Mouse (Mus musculus) intestine, postnatal 0 days (tissue): ENCODE measurements around the gene Hoxb2. TPM values are rescaled to one million over a fixed set of nuclear protein-coding genes. Genes with fewer than 3 reads are reported as not detected.

Experiments used
- ATAC-seq: fragments of 200-750 bp; cut with Nextera tagmentation; 2 replicates; pipeline ENCODE4 v1.8.0; 2017; ENCODE audit warnings: mild to moderate bottlenecking, moderate TSS enrichment, moderate library complexity
- H3K27ac ChIP-seq: fragments of 300-500 bp; sonication (generic); 2 replicates; pipeline ENCODE4 v1.5.1; 2014; ENCODE audit warnings: mild to moderate bottlenecking, low read depth, low read length, moderate library complexity
- H3K27me3 ChIP-seq: fragments of 300-500 bp; sonication (generic); replicated peaks from 2 replicates; pipeline ENCODE4 v1.6.1; 2014; ENCODE audit warnings: low read length, mixed read lengths; ENCODE audit not compliant: control insufficient read depth, insufficient read depth
- H3K36me3 ChIP-seq: fragments of 300-500 bp; sonication (generic); 2 replicates; pipeline ENCODE4 v1.6.1; 2014; ENCODE audit warnings: mild to moderate bottlenecking, moderate library complexity; ENCODE audit not compliant: control insufficient read depth, insufficient read depth
- H3K4me1 ChIP-seq: fragments of 300-500 bp; sonication (generic); replicated peaks from 2 replicates; pipeline ENCODE4 v1.6.1; 2014; ENCODE audit warnings: antibody characterized with exemption, low read length, mixed read lengths; ENCODE audit not compliant: control insufficient read depth, insufficient read depth
- H3K4me2 ChIP-seq: fragments of 300-500 bp; sonication (generic); replicated peaks from 2 replicates; pipeline ENCODE4 v1.6.1; 2014; ENCODE audit warnings: low read depth, mild to moderate bottlenecking, moderate library complexity
- H3K4me3 ChIP-seq: fragments of 300-500 bp; sonication (generic); 2 replicates; pipeline ENCODE4 v1.5.1; 2014; ENCODE audit warnings: low read depth, low read length
- H3K9ac ChIP-seq: fragments of 300-500 bp; sonication (generic); 2 replicates; pipeline ENCODE4 v1.6.1; 2014; ENCODE audit warnings: mild to moderate bottlenecking, low read depth, low read length
- H3K9me3 ChIP-seq: fragments of 300-500 bp; sonication (generic); 2 replicates; pipeline ENCODE4 v1.6.1; 2016; ENCODE audit warnings: mixed run types; ENCODE audit not compliant: control insufficient read depth
- CTCF ChIP-seq: sonication (generic); IDR thresholded peaks from 2 replicates; pipeline ENCODE4 v1.5.1; 2016; ENCODE audit warnings: low read depth, mild to moderate bottlenecking, control low read depth, antibody characterized with exemption, moderate library complexity
- WGBS: fragments of 180-500 bp; shearing (Covaris S2); extraction: QIAGEN DNeasy Blood & Tissue Kit; methylation state at CpG from one replicate; pipeline ENCODE4 v1.1.7; 2014; 5-methylcytosine and 5-hydroxymethylcytosine counted together
- polyA plus RNA-seq: library from polyadenylated mRNA; unstranded; fragments of >200 nt; fragmentation: Nextera tagmentation; extraction: Ambion mirVana; gene quantifications from 2 replicates; pipeline ENCODE4 v1.2.1, GENCODE M21; 2015

Gene Hoxb2
- polyA plus RNA-seq, 1 experiment from 2014 or later = 8.4 TPM

GRCm38 (mm10) chr11:96367141-96367540 lies 16.8 kb downstream of the Hoxb2 start:
- no peak overlapping the region for H3K4me2 ChIP-seq
- no peaks in the 10 kb centered on the region for H3K36me3 ChIP-seq
- WGBS = 78% methylated on average over 6 of the region's 6 CpGs
- TF ChIP-seq CTCF = no peak
- H3K9me3 ChIP-seq = no peaks in the 10 kb centered on the region
- peaks cover 44% of the 10 kb centered on the region for H3K27me3 ChIP-seq
- ATAC-seq = no peak
- H3K9ac ChIP-seq = no peak overlapping the region
- H3K27ac ChIP-seq = no peak overlapping the region
- H3K4me1 ChIP-seq = no peaks in the 10 kb centered on the region
- H3K4me3 ChIP-seq = no peak overlapping the region

GRCm38 (mm10) chr11:96368686-96369085 lies 18.4 kb downstream of the Hoxb2 start:
- H3K4me1 ChIP-seq = no peaks in the 10 kb centered on the region
- no peak overlapping the region for H3K4me2 ChIP-seq
- no peak overlapping the region for H3K27ac ChIP-seq
- H3K4me3 ChIP-seq = no peak overlapping the region
- H3K9ac ChIP-seq = no peak overlapping the region
- H3K36me3 ChIP-seq = no peaks in the 10 kb centered on the region
- no peak for TF ChIP-seq CTCF
- H3K9me3 ChIP-seq = no peaks in the 10 kb centered on the region
- WGBS = 54% methylated on average over 5 of the region's 5 CpGs
- ATAC-seq = no peak
- peaks cover 44% of the 10 kb centered on the region for H3K27me3 ChIP-seq

GRCm38 (mm10) chr11:96369140-96369539 lies 18.8 kb downstream of the Hoxb2 start:
- 62% methylated on average over 7 of the region's 7 CpGs for WGBS
- no peak for ATAC-seq
- H3K36me3 ChIP-seq = no peaks in the 10 kb centered on the region

GRCm38 (mm10) chr11:96371726-96372125 lies 21.4 kb downstream of the Hoxb2 start:
- H3K4me3 ChIP-seq = no peak overlapping the region
- WGBS = 57% methylated on average over 3 of the region's 3 CpGs
- no peaks in the 10 kb centered on the region for H3K4me1 ChIP-seq
- no peaks in the 10 kb centered on the region for H3K36me3 ChIP-seq
- no peaks in the 10 kb centered on the region for H3K9me3 ChIP-seq
- H3K27ac ChIP-seq = no peak overlapping the region
- TF ChIP-seq CTCF = no peak
- H3K4me2 ChIP-seq = no peak overlapping the region
- H3K27me3 ChIP-seq = peaks cover 23% of the 10 kb centered on the region
- ATAC-seq = no peak
- no peak overlapping the region for H3K9ac ChIP-seq

More at GRCm38 (mm10) chr11:96369140-96369539, 18.8 kb downstream of the Hoxb2 start:
- Histone ChIP-seq H3K4me3 (no peak overlapping the region), H3K27me3 (peaks cover 41% of the 10 kb centered on the region), H3K4me2 (no peak overlapping the region), H3K4me1 (no peaks in the 10 kb centered on the region), H3K27ac (no peak overlapping the region), H3K9me3 (no peaks in the 10 kb centered on the region), H3K9ac (no peak overlapping the region)
- TF ChIP-seq CTCF = no peak

GRCm38 (mm10) chr11:96372519-96372918 lies 22.2 kb downstream of the Hoxb2 start:
- Histone ChIP-seq H3K27ac (no peak overlapping the region), H3K9me3 (no peaks in the 10 kb centered on the region), H3K4me3 (no peak overlapping the region), H3K27me3 (peaks cover 19% of the 10 kb centered on the region; the same call in 1 of the 2 replicates), H3K4me1 (no peaks in the 10 kb centered on the region), H3K4me2 (no peak overlapping the region), H3K36me3 (no peaks in the 10 kb centered on the region), H3K9ac (no peak overlapping the region)
- no peak for TF ChIP-seq CTCF
- no peak for ATAC-seq
- 21% methylated on average over 3 of the region's 3 CpGs for WGBS

- Histone ChIP-seq H3K4me3 (no peak overlapping the region), H3K27me3 (0 out of 2 replicates have a peak, but pooled peaks cover 8% of the 10 kb centered on the region), H3K9ac (no peak overlapping the region), H3K9me3 (no peaks in the 10 kb centered on the region), H3K4me1 (no peaks in the 10 kb centered on the region), H3K4me2 (no peak overlapping the region), H3K36me3 (no peaks in the 10 kb centered on the region), H3K27ac (no peak overlapping the region)
- WGBS = 54% methylated on average over 7 of the region's 7 CpGs
- TF ChIP-seq CTCF = no peak
- no peak for ATAC-seq
These were observed 24.5 kb downstream of the Hoxb2 start for GRCm38 (mm10) chr11:96374810-96375209.

- Histone ChIP-seq H3K4me1 (no peaks in the 10 kb centered on the region), H3K4me2 (no peak overlapping the region), H3K27ac (no peak overlapping the region), H3K27me3 (no peaks in the 10 kb centered on the region; the same call in 1 of the 2 replicates), H3K9ac (no peak overlapping the region), H3K4me3 (no peak overlapping the region), H3K9me3 (no peaks in the 10 kb centered on the region), H3K36me3 (no peaks in the 10 kb centered on the region)
- TF ChIP-seq CTCF = no peak
- ATAC-seq = no peak
- 50% methylated on average over 5 of the region's 5 CpGs for WGBS
These were observed 33.1 kb downstream of the Hoxb2 start for GRCm38 (mm10) chr11:96383381-96383780.
